Mouse (Mus musculus): ENCODE data around the gene Nde1.
A peak's percentile ranks its signal among the peaks of the same experiment; 100 is the strongest.
"Not testable (repeated sequence)": the region's sequence is repeated elsewhere in the genome, so short reads cannot be mapped to it uniquely, and the experiment has no call there.

The Nde1 gene

GRCm38 (mm10) chr16:14162988-14163416 lies at the start of gene Nde1, which contains the start of gene Marf1:
Nde1 (plus strand) TSS chr16:14163275.
Marf1 (minus strand) TSS chr16:14163351.
- peak; percentile 81 for DNase-seq

- no peak for DNase-seq
Observed at GRCm38 (mm10) chr16:14117299-14117698, 45.8 kb upstream of the Nde1 start.

- no peak for DNase-seq
Observed at GRCm38 (mm10) chr16:14120941-14121340, 42.1 kb upstream of the Nde1 start.

GRCm38 (mm10) chr16:14121563-14121962 lies 41.5 kb upstream of the Nde1 start:
- DNase-seq, result no peak

- DNase-seq, result no peak
Observed at GRCm38 (mm10) chr16:14122586-14122985, 40.5 kb upstream of the Nde1 start.

GRCm38 (mm10) chr16:14123901-14124300 lies 39.2 kb upstream of the Nde1 start:
- DNase-seq, result no peak

- no peak for DNase-seq
Observed at GRCm38 (mm10) chr16:14124709-14125108, 38.4 kb upstream of the Nde1 start.

GRCm38 (mm10) chr16:14125253-14125652 lies 37.8 kb upstream of the Nde1 start:
- no peak for DNase-seq

- no peak for DNase-seq
Observed at GRCm38 (mm10) chr16:14128977-14129376, 34.1 kb upstream of the Nde1 start.

- no peak for DNase-seq
Observed at GRCm38 (mm10) chr16:14130796-14131195, 32.3 kb upstream of the Nde1 start.

GRCm38 (mm10) chr16:14131376-14131775 lies 31.7 kb upstream of the Nde1 start:
- DNase-seq, result no peak

GRCm38 (mm10) chr16:14131838-14132237 lies 31.2 kb upstream of the Nde1 start:
- DNase-seq, result no peak

GRCm38 (mm10) chr16:14135014-14135413 lies 28.1 kb upstream of the Nde1 start:
- peak; percentile 57 for DNase-seq

- DNase-seq, result no peak
Observed at GRCm38 (mm10) chr16:14137976-14138561, 25.0 kb upstream of the Nde1 start.

- DNase-seq, result no peak
Observed at GRCm38 (mm10) chr16:14139106-14139505, 24.0 kb upstream of the Nde1 start.

GRCm38 (mm10) chr16:14143298-14143697 lies 19.8 kb upstream of the Nde1 start:
- no peak for DNase-seq

- DNase-seq, result no peak
Observed at GRCm38 (mm10) chr16:14147712-14148111, 15.4 kb upstream of the Nde1 start.

- no peak for DNase-seq
Observed at GRCm38 (mm10) chr16:14151718-14152117, 11.4 kb upstream of the Nde1 start.

GRCm38 (mm10) chr16:14155638-14156037 lies 7.4 kb upstream of the Nde1 start:
- DNase-seq, result not testable (repeated sequence)

- DNase-seq, result no peak
Observed at GRCm38 (mm10) chr16:14156312-14156711, 6.8 kb upstream of the Nde1 start.

GRCm38 (mm10) chr16:14158536-14158935 lies 4.5 kb upstream of the Nde1 start:
- no peak for DNase-seq

GRCm38 (mm10) chr16:14158936-14159745 lies 3.9 kb upstream of the Nde1 start:
- DNase-seq, result peak; percentile 100

- peak; percentile 85 for DNase-seq
Observed at GRCm38 (mm10) chr16:14159746-14160131, 3.3 kb upstream of the Nde1 start.

GRCm38 (mm10) chr16:14160941-14161340 lies 2.1 kb upstream of the Nde1 start:
- DNase-seq, result no peak
